Mouse (Mus musculus) olfactory bulb, adult 2 months (tissue): ENCODE results near the gene Ctdsp1.

ENCODE experiments used
- CTCF ChIP-seq: fragments of 200-500 bp; IDR thresholded peaks from 2 replicates; pipeline ENCODE4 v1.5.1; 2012; ENCODE audit warnings: low read depth, mild to moderate bottlenecking, low read length, moderate library complexity; ENCODE audit not compliant: insufficient read depth
- POLR2A ChIP-seq: fragments of 200-500 bp; IDR thresholded peaks from 2 replicates; pipeline ENCODE4 v1.6.1; 2012; ENCODE audit warnings: mild to moderate bottlenecking, low read depth, low read length, moderate library complexity; ENCODE audit not compliant: insufficient read depth

DNA sequence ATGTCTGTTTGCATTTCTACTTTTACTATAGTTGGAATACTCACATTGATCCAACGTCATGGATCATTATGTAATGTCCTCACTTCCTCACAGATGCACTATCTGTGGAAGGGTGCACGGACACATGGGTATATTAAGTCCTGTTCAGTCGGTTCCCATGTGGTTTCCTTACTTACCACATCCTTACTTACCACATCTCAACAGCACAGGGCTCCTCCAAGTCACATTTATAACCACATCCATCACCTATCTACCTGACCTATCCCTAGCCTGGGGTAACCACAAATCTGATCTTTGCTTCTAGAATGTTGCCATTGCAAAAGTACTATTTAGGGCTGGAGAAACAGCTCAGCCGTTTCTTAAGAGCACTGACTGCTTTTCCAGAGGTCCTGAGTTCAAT lies 17.9 kb upstream of the Ctdsp1 start:
- TF ChIP-seq CTCF (no peak), POLR2A (no peak)
